Mouse (Mus musculus): ENCODE measurements at regions not wholly inside any gene's neighbourhood (a gene's known extent, or its start where the extent isn't known, plus 50 kb on each side); places are given as distances from the start of the nearest gene placed in this dataset.
"Not testable (repeated sequence)": the region's sequence is repeated elsewhere in the genome, so short reads cannot be mapped to it uniquely, and the experiment has no call there.

DNA sequence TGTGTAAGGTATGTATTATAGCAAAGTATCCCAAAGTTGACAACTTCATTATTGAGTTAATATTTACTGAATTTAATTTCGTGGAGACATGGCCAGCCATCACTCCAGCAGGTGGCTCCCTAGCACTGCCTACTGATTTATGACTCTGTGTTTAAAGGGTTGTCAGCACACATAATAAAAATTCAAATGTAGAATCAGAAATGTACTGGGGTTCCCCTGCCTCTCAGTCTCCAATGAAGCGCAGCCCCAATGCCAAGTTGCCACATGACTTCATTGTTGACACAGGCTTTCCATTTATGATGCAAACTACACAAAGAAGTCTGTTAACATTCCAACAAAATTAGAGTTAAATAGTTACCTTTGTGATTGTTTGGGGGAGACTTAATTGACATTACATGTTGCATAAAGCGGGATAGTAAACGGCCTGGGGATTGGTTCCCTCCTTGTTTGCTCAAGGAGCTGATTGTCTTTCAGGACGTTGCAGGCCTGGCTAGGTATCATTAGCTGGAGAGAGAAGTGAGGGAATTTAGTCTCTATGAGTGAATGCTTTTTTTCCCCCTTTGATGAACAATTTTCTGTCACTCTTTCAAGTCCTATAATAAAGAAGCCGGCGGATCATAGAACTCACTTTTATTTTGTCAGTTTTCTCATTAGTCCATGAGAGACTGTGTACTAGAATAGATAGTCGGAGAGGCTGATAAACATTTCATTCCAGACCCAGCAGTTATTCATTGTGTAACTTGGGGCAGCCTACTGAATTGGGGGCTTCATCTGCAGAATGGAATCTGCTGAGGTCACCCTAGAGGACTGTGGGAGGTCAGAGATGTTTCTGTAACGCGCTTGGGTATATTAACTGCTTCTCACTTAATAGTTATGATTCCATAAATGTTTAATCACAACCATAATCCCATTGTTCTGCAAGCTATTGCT is 287.9 kb downstream of the Kif2b start:
- H3K36me3 ChIP-seq, result no peaks in the 10 kb centered on the region
- no peak overlapping the region for H3K27ac ChIP-seq (replicated peaks)
- ATAC-seq (ENCODE audit: low read depth), result no peak
- no peaks in the 10 kb centered on the region for H3K27me3 ChIP-seq
- H3K9me3 ChIP-seq, result no peaks in the 10 kb centered on the region
- H3K4me3 ChIP-seq, result no peak overlapping the region
- no peak overlapping the region for H3K4me2 ChIP-seq
- H3K4me1 ChIP-seq (replicated peaks), result no peaks in the 10 kb centered on the region
- 51% methylated on average over 10 of the region's 10 CpGs for WGBS
- H3K9ac ChIP-seq, result no peak overlapping the region

DNA sequence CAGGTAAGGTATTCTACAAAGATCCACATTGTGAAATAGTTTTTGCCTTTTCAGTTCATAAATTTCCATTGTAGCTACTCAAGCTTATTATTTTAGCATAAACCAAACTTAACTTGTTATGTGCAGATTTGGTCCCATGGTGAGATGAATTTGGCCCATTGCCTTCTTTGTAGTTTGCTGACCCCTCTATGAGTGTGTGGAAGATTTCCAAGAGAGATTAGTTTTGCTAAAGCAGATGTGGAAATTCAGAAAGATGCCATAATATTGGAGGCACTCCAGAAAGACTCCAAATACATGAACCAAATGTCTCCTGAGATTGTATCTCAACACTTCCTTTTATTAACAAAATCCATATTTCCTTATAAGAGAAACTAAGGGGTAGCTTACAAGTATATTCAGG is 291.0 kb downstream of the Kif2b start:
- Histone ChIP-seq H3K9me3 (no peaks in the 10 kb centered on the region), H3K4me2 (no peak overlapping the region), H3K27me3 (no peaks in the 10 kb centered on the region), H3K4me3 (no peak overlapping the region), H3K36me3 (no peaks in the 10 kb centered on the region), H3K4me1 (replicated peaks) (no peaks in the 10 kb centered on the region), H3K9ac (no peak overlapping the region), H3K27ac (replicated peaks) (no peak overlapping the region)
- no peak for ATAC-seq (ENCODE audit: low read depth)

DNA sequence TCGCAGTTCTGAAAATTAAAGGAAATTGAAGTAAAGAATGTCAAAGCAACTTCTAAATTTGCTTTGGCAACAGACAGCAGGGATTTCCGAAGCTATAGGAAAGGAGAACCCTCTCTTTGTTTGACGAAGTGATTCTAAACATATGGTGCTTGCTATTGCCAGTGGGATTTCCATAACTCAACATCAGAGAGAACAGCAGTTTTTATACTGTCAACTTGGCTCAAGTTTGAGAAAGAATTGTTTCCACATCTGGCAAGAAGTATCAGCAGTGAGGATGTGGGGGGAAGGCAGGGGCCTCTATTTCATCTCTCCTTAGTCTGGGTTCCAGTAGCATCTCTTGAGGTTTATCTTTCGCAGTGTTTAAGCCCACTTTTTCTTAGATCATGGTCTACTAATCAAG is 315.1 kb downstream of the Kif2b start:
- WGBS, result 75% methylated on average over 4 of the region's 4 CpGs
- no peak for ATAC-seq (ENCODE audit: low read depth)

DNA sequence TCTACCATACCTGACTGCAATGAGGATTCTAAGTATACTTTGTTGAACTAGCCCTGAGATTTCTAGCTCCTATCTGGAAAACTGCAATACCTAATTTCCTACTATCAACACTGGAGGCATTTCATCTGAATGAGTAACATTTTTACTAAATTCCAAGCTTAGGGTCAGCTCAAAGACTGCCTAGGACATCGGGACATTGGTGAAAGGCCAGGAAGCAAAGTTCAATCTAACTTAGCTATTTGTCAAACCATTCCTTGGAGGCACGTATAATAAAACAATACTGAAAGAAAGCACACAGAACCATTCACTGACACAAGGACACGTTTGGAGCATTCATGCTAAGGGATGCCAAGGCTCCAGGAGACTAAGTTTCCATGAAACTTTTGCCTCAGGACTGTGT is 335.3 kb downstream of the Kif2b start:
- H3K4me1 ChIP-seq (replicated peaks); H3K27ac ChIP-seq (replicated peaks): not testable (repeated sequence)

More for the DNA sequence above, 315.1 kb downstream of the Kif2b start:
- Histone ChIP-seq H3K4me2 (no peak overlapping the region), H3K4me1 (replicated peaks) (peaks cover 10% of the 10 kb centered on the region; the same call in 1 of the 2 replicates), H3K36me3 (no peaks in the 10 kb centered on the region), H3K27ac (replicated peaks) (no peak overlapping the region), H3K9me3 (0 out of 2 replicates have a peak, but pooled peaks cover 2% of the 10 kb centered on the region), H3K27me3 (no peaks in the 10 kb centered on the region), H3K9ac (no peak overlapping the region), H3K4me3 (no peak overlapping the region)

DNA sequence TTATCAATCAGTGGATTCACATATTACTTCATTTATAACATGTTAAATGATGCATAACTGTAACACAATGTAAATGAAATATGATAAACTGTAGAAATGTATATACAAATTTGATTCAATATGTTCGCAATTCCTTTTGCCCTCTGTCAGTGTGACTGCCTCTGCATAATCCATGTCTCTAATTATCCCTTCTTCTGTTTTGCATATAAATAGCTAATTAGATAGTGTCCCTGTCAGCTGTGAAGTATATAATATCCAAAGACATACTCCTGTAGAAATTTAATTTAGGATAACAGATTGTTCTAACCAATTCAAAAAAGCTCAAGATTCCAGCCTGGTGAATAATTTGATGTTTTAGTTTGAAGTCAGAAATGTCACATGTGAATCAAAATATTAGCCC is 361.2 kb downstream of the Kif2b start:
- Histone ChIP-seq H3K27ac (replicated peaks) (0 out of 2 replicates have a peak overlapping the region, but pooled peaks have one; percentile 33), H3K4me1 (replicated peaks) (peaks cover 26% of the 10 kb centered on the region), H3K9ac (no peak overlapping the region), H3K9me3 (no peaks in the 10 kb centered on the region; the same call in 1 of the 2 replicates), H3K4me2 (no peak overlapping the region), H3K36me3 (no peaks in the 10 kb centered on the region), H3K27me3 (no peaks in the 10 kb centered on the region), H3K4me3 (no peak overlapping the region)
- ATAC-seq (ENCODE audit: low read depth), result peak; percentile 77
- 51% methylated on average over 1 of the region's 1 CpGs for WGBS

More for the DNA sequence above, 335.3 kb downstream of the Kif2b start:
- not testable (repeated sequence) for H3K36me3 ChIP-seq; H3K4me2 ChIP-seq; ATAC-seq (ENCODE audit: low read depth); H3K9me3 ChIP-seq; H3K9ac ChIP-seq; H3K4me3 ChIP-seq; H3K27me3 ChIP-seq
- 73% methylated on average over 3 of the region's 3 CpGs for WGBS

DNA sequence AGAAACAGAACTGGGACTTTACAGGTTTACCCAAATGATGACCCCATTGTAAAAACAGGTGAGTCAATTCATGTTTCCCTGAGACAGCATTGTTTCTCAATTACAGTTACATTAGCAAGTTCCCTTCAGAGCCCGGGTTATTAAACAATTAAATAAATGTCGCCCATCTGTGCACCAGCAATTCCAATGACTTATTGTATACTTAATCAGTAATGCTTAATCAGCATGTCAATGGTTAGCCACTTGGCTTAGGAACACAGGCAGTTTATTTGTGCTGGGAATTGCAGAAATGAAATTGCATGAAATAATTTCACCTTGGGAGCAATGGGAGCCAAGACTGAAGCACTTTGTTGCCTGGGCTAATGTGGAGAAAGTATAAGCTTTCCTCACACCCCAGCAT is 364.3 kb downstream of the Kif2b start:
- Histone ChIP-seq H3K27ac (replicated peaks) (no peak overlapping the region), H3K4me2 (no peak overlapping the region), H3K4me1 (replicated peaks) (peaks cover 26% of the 10 kb centered on the region), H3K4me3 (no peak overlapping the region), H3K9me3 (no peaks in the 10 kb centered on the region; the same call in 1 of the 2 replicates), H3K9ac (no peak overlapping the region), H3K36me3 (no peaks in the 10 kb centered on the region), H3K27me3 (no peaks in the 10 kb centered on the region)
- peak; percentile 67; the same call in 1 of the 2 replicates for ATAC-seq (ENCODE audit: low read depth)
- WGBS, result 38% methylated on average over 2 of the region's 2 CpGs

DNA sequence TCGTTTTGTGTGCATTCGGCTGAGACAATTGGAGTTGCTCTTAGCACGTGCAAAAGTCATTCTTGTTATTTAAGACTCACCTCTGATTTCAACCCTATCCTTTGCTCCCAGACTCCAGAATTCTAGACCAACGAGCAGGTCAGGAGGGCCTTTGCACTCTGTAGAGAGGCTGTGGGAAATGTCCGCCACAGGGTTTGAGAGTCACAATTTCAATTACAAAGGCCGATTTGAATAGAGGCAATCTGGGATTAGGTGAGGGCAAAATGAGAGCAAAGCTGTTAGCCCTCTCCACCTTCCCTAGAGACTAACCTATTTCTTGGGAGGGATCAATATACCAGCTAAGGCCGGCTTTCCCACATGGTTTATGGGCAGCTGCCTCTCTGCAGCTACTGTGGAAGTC is 370.9 kb downstream of the Kif2b start:
- Histone ChIP-seq H3K4me2 (no peak overlapping the region), H3K27me3 (no peaks in the 10 kb centered on the region), H3K4me3 (no peak overlapping the region), H3K36me3 (no peaks in the 10 kb centered on the region), H3K9ac (no peak overlapping the region), H3K4me1 (replicated peaks) (peaks cover 13% of the 10 kb centered on the region; the same call in 1 of the 2 replicates), H3K9me3 (no peaks in the 10 kb centered on the region), H3K27ac (replicated peaks) (no peak overlapping the region)
- ATAC-seq (ENCODE audit: low read depth), result no peak
- WGBS, result 25% methylated on average over 7 of the region's 7 CpGs

DNA sequence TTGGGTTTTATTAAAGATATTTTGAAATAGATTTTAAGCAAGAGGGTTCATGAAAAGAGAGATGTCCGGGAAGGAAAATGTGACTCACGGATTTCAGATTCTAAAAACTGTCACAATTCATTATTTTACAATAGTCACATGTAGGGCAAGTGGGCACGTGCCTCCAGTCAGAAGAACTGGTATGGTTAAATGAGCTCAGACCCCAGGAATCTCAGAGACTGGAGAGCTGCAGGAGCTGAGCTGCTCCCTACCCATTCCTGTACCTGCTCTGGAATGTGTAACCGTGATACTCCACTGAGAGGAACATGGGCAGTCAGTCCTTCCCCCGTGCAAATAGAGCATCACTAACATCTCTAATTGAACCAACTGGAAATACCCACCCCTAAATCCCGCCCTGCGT is 372.9 kb downstream of the Kif2b start:
- Histone ChIP-seq H3K27ac (replicated peaks) (no peak overlapping the region), H3K27me3 (no peaks in the 10 kb centered on the region), H3K4me2 (no peak overlapping the region), H3K4me3 (no peak overlapping the region), H3K4me1 (replicated peaks) (peaks cover 13% of the 10 kb centered on the region; the same call in 1 of the 2 replicates), H3K9me3 (no peaks in the 10 kb centered on the region), H3K9ac (no peak overlapping the region), H3K36me3 (no peaks in the 10 kb centered on the region)
- 72% methylated on average over 7 of the region's 7 CpGs for WGBS
- ATAC-seq (ENCODE audit: low read depth), result no peak

DNA sequence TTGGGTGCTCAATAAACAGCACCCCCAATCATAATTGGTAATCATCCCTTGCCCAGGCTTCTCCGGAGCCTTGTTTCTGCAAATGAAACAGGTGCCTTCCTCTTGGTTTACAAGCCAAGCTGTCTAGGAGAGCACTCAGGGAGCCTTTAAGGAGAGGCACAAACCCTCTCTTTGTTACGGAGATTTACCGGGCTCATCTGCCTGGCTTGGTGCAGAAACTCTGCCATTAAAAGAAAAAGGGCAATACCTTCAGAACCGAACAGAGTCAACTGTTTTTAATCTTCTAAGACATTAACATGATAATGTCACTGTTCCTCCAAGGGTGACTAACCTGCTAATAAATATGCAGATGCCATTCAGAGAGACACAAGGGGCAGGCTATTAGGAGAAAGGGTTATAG is 380.5 kb downstream of the Kif2b start:
- no peak overlapping the region for H3K4me3 ChIP-seq
- no peaks in the 10 kb centered on the region for H3K9me3 ChIP-seq
- WGBS, result 8% methylated on average over 4 of the region's 4 CpGs
- no peaks in the 10 kb centered on the region for H3K36me3 ChIP-seq
- no peak for ATAC-seq (ENCODE audit: low read depth)
- no peak overlapping the region for H3K4me2 ChIP-seq
- no peak overlapping the region for H3K9ac ChIP-seq
- H3K27ac ChIP-seq (replicated peaks), result 0 out of 2 replicates have a peak overlapping the region, but pooled peaks have one; percentile 23
- H3K4me1 ChIP-seq (replicated peaks), result peaks cover 8% of the 10 kb centered on the region
- no peaks in the 10 kb centered on the region for H3K27me3 ChIP-seq

DNA sequence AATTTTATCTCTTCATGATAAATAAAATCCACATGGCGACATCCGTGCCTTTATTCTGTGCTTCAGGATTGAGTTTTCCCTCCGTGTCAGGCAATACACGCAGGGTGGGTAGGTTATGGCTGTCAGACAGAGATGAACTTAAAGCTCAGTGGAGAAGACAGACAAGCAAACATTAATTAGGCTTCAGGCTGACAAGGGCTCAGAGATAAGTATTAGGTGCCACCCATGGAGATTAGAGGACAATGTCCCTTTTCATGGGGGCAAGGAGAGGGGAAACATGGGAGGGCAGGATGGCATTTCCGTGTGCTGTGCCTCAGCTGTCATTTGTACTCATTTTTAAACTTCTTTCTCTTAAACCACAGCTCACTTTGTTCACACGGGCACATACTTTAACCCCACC is 381.0 kb downstream of the Kif2b start:
- H3K4me2 ChIP-seq, result no peak overlapping the region
- H3K27ac ChIP-seq (replicated peaks), result no peak overlapping the region
- H3K4me3 ChIP-seq, result no peak overlapping the region
- no peak for ATAC-seq (ENCODE audit: low read depth)
- no peaks in the 10 kb centered on the region for H3K9me3 ChIP-seq
- H3K27me3 ChIP-seq, result no peaks in the 10 kb centered on the region
- H3K9ac ChIP-seq, result no peak overlapping the region
- 28% methylated on average over 6 of the region's 6 CpGs for WGBS
- peaks cover 8% of the 10 kb centered on the region for H3K4me1 ChIP-seq (replicated peaks)
- no peaks in the 10 kb centered on the region for H3K36me3 ChIP-seq

DNA sequence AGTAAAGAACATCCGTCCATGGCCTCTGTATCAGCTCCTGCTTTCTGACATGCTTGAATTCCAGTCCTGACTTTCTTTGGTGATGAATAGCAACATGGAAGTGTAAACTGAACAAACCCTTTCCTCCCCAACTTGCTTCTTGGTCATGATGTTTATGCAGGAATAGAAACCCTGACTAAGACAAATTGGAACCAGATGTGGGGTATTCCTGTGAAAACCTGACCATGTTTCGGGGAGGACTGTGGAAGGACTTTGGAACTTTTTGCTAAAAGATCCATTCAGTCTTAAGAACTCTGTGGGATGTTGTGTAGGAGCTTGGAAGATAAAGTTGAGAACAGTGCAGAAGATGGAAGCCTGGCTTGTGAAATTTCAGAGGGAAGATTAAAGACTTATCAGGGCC is 410.0 kb downstream of the Kif2b start:
- not testable (repeated sequence) for H3K4me1 ChIP-seq (replicated peaks); H3K9me3 ChIP-seq; H3K36me3 ChIP-seq; H3K27me3 ChIP-seq; ATAC-seq (ENCODE audit: low read depth); H3K4me2 ChIP-seq; H3K27ac ChIP-seq (replicated peaks); H3K9ac ChIP-seq; H3K4me3 ChIP-seq
- WGBS, result 82% methylated on average over 2 of the region's 2 CpGs

DNA sequence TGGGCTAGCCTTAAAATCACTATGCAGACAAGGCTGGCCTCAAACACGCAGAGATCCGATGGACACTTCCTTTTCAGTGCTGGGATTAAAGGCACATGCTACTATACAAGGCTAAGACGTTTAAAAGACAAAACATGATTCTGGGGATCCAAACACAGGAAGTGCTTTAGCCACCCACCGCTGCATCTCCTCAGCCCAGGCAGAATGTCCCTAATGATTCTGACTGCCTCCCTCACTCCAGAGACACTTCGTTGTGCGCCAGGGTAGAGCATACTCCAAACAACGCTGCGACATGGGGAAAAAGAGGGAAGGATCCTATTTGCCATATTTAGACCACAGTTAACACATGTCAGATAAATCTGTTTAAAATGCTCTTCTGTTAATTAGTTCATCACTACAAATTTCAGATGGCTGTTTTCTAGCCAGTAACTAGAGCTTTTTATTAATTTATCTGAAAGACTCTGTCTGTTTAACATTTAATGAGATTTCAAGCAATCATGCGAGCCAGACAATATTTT is 443.5 kb downstream of the Kif2b start:
- Histone ChIP-seq H3K27me3 (no peaks in the 10 kb centered on the region), H3K4me2 (no peak overlapping the region), H3K9me3 (no peaks in the 10 kb centered on the region), H3K4me1 (replicated peaks) (peaks cover 23% of the 10 kb centered on the region), H3K4me3 (no peak overlapping the region), H3K27ac (replicated peaks) (0 out of 2 replicates have a peak overlapping the region, but pooled peaks have one; percentile 23), H3K36me3 (no peaks in the 10 kb centered on the region), H3K9ac (no peak overlapping the region)
- WGBS, result 50% methylated on average over 9 of the region's 9 CpGs
- ATAC-seq (ENCODE audit: low read depth), result no peak

Data from neural tube, embryonic 13.5 days (tissue).